Mouse (Mus musculus) splenic B cell, adult 2 months (primary cell): ENCODE measurements around the gene Gm527.

Experiments used
- DNase-seq: peaks from one replicate; pipeline ENCODE4 v3.0.0-alpha.2; 2011; ENCODE audit warnings: low read depth, low spot score
- H3K27me3 ChIP-seq: 2 replicates; pipeline ENCODE4 v1.6.1; 2012; ENCODE audit warnings: mild to moderate bottlenecking, low read length, moderate library complexity, mixed read lengths; ENCODE audit not compliant: control insufficient read depth, poor library complexity, insufficient read depth, severe bottlenecking
- H3K36me3 ChIP-seq: 2 replicates; pipeline ENCODE4 v1.6.1; 2012; ENCODE audit warnings: mild to moderate bottlenecking, low read length, moderate library complexity, mixed read lengths; ENCODE audit not compliant: control insufficient read depth, poor library complexity, insufficient read depth, severe bottlenecking

Gene Gm527

DNA sequence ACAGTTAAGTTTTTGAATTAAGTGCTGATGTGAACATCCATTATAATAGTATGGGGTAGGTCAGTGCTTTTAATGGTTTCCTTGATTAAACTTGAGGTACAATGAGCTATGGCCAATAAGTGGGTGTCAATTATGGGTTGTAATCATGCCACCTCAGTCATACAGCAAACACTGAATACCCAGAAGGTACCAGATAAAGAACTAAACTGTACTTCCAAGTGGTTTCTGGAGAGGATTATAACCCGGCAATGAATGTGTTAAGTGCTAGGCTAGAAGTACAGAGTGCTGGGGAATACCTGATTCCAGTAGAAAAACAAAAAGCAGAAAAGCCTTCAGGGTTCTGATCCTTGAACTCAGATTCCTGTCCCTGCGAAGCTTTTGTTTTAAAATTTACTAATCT, 50.4 kb downstream of the Gm527 start:
- no peaks in the 10 kb centered on the region for H3K27me3 ChIP-seq
- H3K36me3 ChIP-seq = no peaks in the 10 kb centered on the region
- no peak for DNase-seq

DNA sequence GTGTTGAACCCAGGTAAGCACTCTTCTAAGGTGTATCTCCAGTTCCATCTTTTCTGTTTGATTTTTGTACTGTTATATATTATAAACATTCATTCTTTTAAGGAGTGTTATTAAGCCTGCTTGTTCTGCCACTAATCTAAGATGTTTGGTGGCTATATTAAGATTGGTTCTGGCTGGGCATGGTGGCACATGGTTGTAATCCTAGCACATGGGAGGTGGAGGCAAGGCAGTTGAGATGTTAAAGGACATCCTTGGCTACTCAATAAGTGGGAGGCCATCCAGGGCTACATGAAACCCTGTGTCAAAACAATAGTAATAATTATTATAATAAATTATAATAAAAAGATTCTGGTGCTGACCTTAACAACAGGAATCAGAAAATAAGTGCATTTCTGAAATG, 53.7 kb downstream of the Gm527 start:
- Histone ChIP-seq H3K27me3 (no peaks in the 10 kb centered on the region), H3K36me3 (no peaks in the 10 kb centered on the region)
- DNase-seq = no peak

DNA sequence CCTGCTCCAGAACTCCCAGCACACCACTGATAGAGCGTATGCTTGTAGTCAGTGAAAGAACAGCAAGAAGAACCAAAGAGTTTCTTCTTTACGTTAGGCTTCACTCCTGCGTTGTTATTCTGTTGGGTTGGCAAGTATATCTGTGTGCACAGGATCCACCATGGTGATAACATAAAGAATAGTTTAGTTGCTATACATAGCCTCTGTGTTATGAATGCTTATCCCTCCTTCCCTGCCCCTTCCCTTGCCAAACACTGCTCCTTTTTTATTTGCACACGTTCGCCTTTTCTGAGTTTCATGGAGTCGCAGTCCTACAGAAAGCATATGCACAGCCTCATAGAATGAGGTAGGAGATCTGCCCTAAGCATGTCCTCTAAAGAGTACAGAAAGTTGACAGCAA, 54.4 kb downstream of the Gm527 start:
- Histone ChIP-seq H3K36me3 (no peaks in the 10 kb centered on the region), H3K27me3 (no peaks in the 10 kb centered on the region)
- no peak for DNase-seq
